Mouse (Mus musculus) C2C12 (cell line): Measurements from ENCODE around the gene Plxnb1.

Source experiments
- CEBPB ChIP-seq: IDR thresholded peaks from one replicate; pipeline ENCODE4 v1.6.1; 2011; ENCODE audit warnings: low read depth, mild to moderate bottlenecking, control low read depth, moderate library complexity
- CTCF ChIP-seq: IDR thresholded peaks from one replicate; pipeline ENCODE4 v1.5.1; 2011; ENCODE audit not compliant: control insufficient read depth, insufficient read depth, insufficient read length
- MAX ChIP-seq: IDR thresholded peaks from one replicate; pipeline ENCODE4 v1.6.1; 2011; ENCODE audit warnings: mild to moderate bottlenecking, control low read depth
- USF1 ChIP-seq: IDR thresholded peaks from one replicate; pipeline ENCODE4 v1.6.1; 2011; ENCODE audit warnings: low read depth, mild to moderate bottlenecking, control low read depth, moderate library complexity

DNA sequence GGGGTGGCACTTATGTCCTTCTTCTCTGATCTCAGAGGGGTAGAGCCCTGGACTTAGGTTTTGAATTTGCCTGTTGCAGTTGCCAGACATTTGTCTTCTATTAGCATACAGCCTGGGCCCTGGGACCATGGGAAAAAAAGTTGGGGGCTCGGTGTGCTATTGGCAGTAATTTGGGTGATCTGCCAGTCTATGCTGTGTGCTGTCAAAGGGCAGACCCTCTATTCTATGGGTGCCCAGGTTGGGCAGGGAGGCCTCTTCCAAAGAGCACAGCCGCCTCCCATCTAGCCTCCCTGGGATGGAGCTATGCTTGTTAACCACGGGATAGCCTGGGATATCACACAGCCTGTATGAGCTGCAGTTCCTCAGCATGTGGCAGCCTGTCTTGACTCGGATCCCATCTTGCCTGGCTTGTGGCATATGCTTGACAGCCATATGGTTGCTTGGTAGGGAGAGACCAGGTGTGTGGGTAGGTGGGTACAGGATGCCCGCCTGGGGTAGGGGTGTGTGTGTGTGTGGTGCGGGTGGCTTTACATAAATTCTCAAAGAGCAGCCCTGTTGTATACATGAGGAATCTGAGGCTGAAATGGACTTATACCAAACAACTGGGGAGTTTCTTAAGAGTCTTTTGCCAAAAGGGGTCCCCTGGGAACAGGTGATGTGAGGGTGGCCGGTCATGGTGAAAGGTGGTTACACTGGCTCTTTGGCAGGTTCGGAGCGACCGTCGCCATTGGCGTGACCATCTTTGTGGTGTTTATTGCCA lies 39.7 kb upstream of the Plxnb1 start:
- TF ChIP-seq CTCF (no peak), MAX (no peak), CEBPB (no peak), USF1 (no peak)
